Mouse (Mus musculus) mesoderm, embryonic 11.5 days (tissue): ENCODE data around the gene Akap13.
A peak's percentile ranks its signal among the peaks of the same experiment; 100 is the strongest.

Experiments used
- DNase-seq: peaks from one replicate; pipeline ENCODE4 v3.0.0-alpha.2; 2012; ENCODE audit warnings: low read depth, low spot score

Gene Akap13

DNA sequence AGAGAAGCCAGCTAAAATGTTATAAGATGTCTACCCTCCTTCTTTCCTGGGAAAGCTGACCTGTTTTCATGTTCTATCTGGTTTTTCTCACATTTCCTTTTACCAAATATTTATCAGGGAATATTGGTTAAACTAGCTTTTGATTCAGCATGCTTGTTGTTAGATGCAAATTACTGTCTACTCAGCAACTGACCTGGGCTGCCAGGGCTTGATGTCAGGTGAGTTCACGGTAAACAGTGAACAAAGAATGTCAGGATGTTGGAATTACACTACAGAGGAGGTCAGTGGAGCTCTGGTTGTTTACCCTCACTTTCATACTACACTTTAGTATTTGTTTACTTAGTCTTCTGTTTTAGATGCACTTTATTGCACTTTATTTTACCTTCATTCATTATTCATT lies 5.0 kb downstream of the Akap13 start:
- DNase-seq, result no peak

DNA sequence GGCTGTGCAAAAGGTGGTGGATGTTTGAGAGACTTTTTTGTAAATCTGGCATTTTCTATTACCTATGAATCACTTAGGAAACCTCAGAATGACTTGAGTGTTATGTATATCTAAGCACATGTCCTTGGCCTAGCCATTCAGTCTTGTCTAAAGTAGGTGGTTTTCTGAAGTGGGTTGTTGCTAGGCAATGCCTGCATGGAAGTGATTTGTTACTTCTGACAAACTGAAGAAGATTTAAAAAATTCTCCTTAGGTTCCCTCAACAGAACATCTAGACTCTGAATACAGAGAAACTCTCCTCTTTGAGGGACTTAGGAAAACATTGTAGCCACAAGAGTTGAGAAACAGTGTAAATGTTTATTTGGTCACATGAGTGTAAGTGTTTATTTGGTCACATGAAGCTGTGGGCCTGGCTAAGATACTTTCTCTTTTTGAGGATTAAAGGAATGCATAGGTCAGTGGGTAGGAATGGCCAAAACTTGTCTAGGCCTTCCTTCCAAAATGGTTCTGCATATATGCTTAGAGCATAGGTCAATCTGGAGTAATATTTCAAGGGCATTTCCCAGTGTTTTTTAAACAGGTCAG lies 8.3 kb downstream of the Akap13 start:
- no peak for DNase-seq

DNA sequence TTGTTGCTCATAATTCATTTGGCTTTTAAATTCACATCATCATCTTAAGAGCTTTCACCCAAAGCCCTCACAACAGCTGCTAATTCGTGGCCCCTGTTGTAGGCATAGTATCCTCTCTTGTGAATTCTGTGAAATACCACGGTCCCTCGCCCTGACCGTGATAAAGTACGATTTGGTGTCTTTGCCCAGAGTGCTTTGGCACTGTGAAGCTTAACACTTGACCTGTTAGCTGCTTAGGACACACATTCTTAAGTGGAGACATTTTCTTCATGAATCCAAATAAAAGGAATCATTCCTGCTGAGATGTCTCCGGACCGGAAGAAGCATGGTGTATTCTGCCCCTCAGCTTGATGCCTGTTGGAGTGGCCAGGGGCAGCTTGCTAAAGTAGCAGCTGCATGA lies 12.5 kb downstream of the Akap13 start:
- DNase-seq, result no peak

DNA sequence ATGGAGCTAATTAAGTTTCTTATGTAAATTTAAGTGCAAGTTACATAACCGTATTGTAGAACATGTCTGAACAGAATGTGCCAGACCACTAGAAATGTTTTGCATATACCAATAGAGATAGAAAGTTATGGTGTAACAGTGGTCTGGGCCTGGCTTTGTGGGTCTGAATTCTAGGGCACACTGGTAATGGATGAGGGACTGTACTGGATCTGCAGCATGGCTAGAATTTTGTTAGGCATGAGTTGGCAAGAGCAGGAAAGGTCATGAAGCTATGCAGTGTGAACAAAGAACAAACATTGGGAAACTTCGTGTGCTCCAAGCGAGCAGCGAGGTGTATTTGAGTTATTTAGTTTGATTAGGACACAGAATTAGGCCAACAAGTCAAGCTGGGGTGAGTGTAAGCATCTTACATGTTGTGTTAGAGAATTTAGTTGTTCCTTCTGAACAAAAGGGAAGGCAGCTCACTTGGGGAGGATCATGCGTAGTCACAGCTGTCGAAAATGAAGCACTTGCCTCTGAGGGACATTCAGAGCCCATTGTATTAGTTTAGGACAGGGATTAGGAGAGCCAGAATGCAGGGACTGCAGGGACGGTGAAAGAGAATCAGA lies 15.1 kb downstream of the Akap13 start:
- no peak for DNase-seq

DNA sequence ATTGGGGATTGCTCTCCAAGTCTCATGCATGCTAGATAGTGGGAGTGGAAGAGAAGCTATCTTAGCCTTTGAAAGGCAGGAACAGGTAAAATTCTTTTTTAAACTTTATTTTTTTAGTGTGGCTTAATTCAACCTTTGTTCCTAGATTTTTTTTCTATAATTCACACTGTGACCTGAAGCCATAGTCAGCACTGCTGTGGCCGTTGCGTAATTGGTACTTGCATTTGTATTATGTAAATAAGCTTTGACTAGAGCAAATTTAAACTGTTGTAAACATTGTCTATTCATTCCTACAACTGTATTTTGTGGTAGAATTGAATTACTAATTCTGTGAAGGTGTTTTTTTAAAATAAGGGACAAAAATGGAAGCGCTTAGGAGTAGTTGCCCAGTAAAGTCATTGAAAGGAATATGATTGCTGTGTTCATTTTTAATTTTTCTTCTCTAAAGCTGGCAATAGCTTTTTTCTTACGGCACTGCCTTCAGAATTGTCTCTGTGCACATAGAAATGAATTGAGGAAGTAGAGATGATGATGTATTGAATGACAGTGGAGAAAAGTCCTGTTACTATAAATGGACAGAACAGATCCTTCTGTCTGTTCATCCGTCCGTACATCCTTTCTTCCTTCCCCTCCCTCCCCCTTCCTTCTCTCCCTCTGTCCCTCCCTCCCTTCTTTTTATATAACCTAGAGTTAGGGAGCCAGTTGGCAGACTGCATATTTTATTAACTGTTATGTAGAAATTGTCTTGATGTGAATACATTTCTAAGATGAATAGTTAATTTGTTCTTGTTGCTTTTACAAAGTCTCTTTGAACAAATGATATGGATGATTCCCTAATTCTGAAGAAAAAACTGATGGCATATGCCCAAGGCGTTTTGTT lies 17.2 kb downstream of the Akap13 start:
- no peak for DNase-seq

DNA sequence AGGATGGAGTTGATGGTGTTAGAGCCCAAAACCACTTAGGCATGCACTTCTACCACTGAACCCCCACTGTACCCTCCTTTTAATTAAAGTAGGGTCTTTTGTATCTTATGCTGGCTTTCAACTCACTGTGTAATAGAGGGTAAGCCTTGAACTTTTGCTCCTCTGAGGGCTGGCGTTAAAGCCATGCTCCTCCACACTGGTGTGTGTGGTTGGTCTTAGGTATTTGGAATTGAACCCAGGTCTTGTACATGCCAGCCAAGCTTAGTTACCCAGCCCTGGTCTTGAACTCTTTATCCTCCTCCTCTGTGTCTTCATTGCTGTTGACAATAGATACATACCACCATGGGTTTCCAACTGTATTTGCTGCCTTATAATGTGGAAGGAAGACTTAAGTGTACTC lies 18.0 kb downstream of the Akap13 start:
- DNase-seq, result no peak

DNA sequence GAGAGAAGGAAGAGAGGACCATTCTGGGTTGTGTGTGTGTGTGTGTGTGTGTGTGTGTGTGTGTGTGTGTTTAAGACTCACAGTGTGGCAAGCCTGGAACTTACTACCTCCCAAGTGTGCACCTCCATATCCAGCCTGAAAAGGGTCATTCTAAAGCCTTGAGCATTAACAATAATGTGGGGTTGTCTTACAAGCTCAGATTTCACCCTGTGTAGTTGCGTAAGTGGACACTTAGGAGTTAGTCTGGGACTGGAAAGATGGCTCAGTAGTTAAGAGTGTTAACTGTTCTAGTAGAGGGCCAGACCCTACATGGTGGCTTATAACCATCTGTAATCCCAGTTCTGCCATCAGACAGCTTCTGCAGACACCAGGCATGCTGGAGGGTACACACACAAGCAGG lies 18.7 kb downstream of the Akap13 start:
- no peak for DNase-seq

DNA sequence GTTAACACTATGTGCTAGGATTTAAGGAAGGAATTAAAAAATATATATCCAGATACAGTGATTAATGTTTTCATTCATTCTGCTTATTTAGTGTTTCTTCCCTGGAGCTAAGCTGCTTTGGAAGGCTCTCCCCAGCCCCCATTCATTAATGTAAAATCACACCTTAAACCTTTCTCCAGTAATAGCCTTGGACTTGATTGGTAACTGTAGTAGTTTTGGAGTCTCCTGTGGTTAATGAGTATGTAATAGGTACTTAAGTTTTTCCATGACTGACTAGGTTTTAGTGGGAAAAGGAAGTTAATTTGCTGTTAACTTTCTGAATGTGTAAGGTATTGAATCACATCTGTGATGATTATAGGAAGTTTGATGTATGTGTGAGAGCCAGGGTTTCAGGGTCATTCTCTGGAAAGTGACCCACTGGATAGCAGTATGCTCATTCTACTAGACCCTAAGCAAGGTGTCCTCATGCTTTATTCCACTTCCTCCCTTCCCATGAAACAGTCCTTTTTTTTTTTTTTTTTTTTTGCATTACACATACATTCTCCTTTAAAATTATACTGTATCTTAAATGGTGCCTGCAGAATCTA lies 19.3 kb downstream of the Akap13 start:
- DNase-seq, result no peak

DNA sequence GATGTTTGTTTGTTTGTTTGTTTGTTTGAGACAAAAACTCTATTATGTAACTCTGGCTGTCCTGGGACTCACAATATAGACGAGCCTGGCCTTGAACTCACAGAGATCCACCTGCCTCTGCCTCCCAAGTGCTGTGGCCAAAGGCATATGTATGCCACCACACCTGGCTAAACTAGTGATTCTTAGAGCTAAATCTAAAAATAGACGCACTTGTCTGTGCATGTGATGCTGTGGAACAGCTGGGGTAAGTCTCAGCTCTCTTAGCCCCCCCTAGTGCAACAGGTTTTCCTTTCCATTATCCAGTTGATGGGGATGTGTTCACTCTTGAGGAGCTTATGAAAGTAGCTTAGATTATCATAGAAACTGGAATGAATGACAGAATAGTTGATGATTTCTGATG lies 22.7 kb downstream of the Akap13 start:
- no peak for DNase-seq

DNA sequence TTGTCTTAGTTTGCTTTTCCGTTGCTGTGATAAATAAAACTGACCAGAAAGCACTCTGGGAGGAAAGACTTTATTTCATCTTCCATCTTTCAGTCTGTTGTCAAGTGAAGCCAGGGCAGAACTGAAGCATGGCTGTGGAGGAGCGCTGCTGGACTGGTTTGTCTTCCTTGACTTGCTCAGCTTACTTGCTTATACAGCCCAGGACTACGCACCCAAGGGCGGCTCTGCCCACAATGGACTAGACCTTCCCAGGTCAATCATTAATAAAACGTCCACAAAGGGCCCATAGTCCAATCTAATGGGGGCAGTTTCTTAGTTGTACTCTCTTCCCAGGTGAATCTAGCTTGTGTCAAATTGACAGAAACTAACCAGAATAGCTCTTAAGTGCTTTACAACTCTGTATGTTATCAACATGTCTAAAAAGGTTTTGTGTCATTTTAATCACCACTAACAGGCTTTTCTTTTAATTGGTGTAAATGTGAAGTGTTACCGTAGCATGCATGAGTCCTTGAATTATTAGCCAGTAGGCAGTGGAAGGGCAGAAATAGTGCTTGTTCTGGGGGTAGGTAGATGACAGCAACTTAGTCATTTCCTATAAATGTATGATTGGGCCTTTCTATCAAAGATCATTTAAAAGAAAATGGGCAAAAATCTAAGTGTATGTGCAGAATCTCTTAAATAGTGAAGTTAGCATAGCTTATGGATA lies 25.5 kb downstream of the Akap13 start:
- DNase-seq, result no peak

DNA sequence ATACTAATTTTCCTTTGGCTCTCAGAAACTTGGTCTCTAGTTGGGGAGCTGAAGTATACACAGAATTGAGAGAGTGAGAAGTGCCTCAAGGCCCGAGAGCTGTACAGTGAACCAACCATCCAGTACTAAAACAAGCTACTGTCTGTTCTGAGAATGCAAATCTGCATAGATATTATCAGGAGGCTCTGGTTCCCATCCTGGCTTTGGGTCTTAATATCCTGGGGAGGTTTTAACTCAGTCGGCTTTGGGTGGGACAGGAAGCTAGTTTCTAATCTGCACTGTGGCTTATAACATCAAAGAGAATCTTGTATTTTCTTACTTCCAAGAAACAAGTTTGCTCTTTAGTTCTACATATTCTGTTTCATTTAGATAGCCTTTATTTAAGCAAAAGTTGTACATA lies 30.7 kb downstream of the Akap13 start:
- no peak for DNase-seq

DNA sequence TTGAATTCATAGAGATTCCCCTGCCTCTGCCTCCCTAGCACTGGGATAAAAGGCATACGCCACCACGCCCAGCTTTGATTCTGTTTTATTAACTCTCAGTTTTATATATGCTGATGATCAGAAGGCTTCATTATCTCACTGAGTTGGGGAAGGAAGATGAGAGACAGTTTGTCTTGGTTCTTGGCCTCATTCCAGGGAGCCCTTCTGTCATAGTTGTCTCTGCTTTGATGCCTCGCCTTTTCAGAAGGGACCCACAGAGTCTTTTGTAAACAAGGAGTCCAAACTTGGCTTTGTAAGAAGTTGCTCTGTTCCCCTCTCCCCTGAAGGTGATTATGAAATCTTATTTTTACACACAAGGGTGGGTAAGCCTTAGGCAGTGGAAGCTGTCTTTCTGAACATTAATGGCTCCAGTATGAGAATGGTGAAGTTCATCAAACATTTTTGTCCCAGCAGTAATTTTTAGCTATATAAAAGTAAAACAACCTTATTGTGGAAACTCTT lies 40.7 kb downstream of the Akap13 start:
- DNase-seq, result no peak

DNA sequence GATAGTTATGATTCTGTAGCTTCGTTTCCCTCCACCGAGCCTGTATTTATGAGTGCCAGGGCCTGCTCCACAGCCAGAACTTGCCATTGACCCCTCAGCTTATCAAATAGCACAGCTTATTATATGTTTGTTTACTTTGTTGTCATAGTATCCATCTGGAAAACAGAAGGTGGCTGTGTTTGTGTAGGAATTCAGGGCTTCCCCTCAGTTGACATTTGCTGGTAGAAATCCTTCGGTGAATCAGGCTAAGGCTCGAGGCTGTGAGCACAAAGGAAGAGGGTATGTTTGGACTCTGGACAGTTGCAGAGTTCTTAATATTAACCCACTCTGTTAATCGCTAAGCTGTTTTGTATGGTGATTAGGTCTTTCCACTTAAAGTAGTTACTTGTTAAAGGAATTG lies 43.3 kb downstream of the Akap13 start:
- peak; percentile 16 for DNase-seq

DNA sequence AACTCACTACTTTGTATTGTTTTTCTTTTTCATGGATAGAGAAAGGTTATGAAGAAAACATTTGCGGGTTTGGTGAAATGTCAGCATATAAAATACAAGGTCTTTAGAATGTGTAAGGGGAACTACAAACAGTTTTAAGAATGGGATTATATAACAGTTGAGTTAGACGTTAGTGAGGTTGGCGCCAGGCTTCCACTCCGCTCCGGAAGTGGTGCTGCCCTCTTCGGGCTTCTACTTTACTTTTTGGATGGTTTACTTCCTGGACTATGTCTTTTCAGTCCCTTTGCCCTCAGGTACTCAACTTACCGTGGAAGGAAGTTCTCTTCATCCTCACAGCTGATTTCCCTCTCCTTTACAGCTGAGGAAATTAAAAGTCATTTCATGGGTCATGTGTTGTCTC lies 43.9 kb downstream of the Akap13 start:
- DNase-seq, result no peak

DNA sequence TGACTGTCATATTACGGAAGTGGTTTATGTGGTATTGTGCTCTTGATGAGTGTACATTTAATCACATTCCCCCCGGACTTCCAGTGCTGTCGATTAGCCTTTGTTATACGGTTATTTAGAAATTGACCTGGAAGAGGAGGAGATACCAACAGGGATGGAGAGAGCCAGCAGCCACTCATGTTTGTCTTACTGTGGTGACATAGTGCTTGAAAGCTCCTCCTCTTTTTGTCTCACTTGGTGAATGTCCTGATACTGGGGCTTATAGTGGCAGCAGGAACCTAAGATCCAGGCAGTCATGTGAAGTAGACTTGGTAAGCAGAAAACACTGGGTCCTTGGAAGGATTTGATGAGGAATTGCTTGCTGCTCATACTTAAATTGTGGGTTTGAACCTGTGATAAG lies 44.8 kb downstream of the Akap13 start:
- DNase-seq, result no peak

DNA sequence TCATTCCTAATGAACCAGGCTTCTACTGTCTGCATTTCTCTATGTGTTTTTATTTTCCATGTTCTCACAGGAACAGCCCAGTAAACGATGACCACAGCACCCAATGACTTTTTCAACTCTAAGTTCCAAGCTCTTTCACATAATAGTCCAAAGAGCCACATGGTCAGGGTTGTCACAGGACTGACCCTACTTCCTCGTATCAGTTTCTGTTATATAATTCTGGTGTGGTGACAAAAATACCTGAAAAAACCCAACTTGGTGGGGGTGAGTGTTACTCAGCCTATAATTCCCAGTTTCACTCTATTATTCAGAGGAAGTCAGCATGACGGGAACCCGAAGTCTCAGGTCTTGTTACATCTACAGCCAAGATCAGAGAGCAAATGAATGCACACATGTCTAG lies 45.5 kb downstream of the Akap13 start:
- no peak for DNase-seq

DNA sequence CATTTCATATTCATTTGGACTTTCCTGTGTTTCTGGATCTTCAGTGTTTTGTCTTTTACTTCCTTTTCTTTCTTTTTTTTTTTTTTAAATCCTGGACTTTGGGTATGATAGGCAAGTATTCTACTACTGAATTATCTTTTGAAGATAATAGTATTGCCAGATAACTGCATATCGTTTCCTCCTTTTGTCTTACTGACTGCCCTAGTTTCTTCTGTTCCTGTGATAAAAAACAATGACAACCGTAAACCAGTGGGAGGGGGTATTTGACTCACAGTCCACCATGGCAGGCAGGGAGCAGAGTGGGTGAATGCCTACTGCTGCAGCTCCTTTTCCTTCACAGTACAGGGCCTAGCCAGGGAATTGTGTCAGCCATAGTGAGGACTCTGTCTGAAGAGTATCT lies 49.2 kb downstream of the Akap13 start:
- DNase-seq, result no peak

DNA sequence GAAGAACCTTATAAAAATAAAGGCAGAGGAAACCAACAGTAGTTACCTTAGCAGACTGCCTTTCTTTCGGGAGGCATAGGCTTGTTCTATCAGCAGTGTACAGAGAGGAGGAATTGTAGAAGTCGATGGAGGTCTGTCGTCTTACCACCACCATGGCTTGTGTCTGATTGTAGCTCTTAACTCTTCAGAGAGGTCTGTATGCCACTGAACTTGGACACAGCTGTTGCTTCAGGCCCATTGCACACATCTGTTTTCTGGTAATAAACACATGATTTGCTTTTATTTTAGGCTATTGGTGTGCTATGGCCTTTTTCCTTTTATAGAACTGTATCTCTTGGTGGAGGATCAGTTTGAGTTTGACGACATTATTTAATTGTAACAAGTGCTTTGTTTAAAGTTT lies 51.3 kb downstream of the Akap13 start:
- DNase-seq, result no peak

DNA sequence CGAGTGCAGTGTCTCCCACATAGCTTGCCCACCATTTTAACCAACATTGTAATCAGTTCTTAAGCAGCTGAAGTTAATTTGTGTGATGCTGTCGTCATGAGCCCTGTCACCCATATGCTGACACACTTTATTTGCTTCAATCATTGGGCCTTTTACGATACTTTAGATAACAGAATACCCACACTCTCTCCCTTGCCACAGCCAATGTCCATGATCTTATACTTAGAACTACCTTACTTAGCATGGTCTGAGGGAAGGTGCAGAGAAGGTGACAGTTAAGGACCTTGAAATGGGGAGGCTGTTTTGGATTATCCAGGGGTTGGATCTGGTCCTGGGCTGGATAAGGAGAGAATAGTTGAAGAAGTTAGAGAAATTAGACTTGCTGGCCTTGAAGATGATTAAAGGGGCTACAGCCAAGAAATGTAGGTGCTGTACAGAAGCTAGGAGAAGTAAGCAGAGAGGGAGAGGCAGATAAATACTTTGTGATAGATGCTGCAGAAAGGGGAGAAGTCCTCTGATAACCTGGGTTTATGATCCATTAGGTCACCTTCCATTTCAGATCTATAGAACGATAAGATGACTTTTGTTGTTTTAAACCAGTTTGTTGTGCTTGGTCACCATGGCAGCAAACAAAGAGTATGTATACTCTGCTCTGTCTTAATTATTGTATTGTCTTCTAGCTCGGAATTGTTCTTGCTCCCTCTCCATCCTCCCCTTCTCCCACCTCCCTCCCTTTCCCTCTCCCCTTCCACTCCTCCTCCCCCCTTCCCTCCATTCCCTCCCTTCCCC lies 53.9 kb downstream of the Akap13 start:
- no peak for DNase-seq

DNA sequence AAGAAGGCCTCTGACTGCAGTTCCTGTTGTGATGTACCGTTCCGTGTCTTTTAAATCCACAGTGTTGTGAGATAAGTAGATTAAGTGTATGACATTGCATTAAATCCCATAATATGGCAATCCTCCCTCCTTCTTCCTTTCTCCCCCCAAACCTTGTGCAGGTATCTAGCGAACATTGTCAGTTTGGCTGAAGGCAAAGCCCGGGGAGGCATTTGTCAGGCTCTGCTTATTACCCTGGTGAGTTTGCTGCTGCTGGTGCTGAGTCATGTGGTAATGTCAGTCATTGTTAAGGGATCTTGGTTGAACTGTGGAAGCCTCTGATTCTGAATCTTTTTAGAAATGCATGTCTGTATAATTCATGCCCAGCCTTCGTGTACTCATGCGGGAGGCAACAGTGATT lies 60.1 kb downstream of the Akap13 start:
- DNase-seq, result no peak
